Comparison of ENCODE assay signal across 8 mouse cellular contexts in genomic region chr16:32516006-32516962, GRCm38 (mm10). TPM values are rescaled to one million over a fixed set of nuclear protein-coding genes. Genes with fewer than 3 reads are reported as not detected.
DNase-seq lines count a peak whose midpoint lies in the region; ATAC-seq and TF ChIP-seq lines count a peak whose summit lies in the region.

No protein-coding gene starts in this region.

- peak overlapping the region; percentile 10; the same call in 1 of the 2 replicates for H3K27ac ChIP-seq in heart, embryonic 11.5 days (ENCODE audit: low read depth, low read length)
- peak overlapping the region; percentile 87 for H3K27ac ChIP-seq in bone marrow, adult 2 months (ENCODE audit: control insufficient read depth, insufficient read depth, low read depth, low read length, poor library complexity)
- peak overlapping the region; percentile 93 for H3K27ac ChIP-seq in forebrain, postnatal 0 days (ENCODE audit: low read depth, low read length)
- H3K27ac ChIP-seq in midbrain, embryonic 13.5 days = peak overlapping the region; percentile 99
- H3K27ac ChIP-seq in stomach, postnatal 0 days (replicated peaks) = peak overlapping the region; percentile 80

- no peaks in the 10 kb centered on the region for H3K36me3 ChIP-seq in heart, embryonic 11.5 days (ENCODE audit: control insufficient read depth, insufficient read depth, low read length)
- no peaks in the 10 kb centered on the region for H3K36me3 ChIP-seq in forebrain, postnatal 0 days (ENCODE audit: insufficient read depth)
- no peaks in the 10 kb centered on the region for H3K36me3 ChIP-seq in midbrain, embryonic 13.5 days
- H3K36me3 ChIP-seq in stomach, postnatal 0 days (ENCODE audit: control insufficient read depth, insufficient read depth, low read length) = no peaks in the 10 kb centered on the region

- H3K4me2 ChIP-seq in heart, embryonic 11.5 days = peak overlapping the region; percentile 15; the same call in 1 of the 2 replicates
- peak overlapping the region; percentile 41 for H3K4me2 ChIP-seq in forebrain, postnatal 0 days (ENCODE audit: low read depth)
- H3K4me2 ChIP-seq in midbrain, embryonic 13.5 days (replicated peaks) = peak overlapping the region; percentile 44
- peak overlapping the region; percentile 35; the same call in 1 of the 2 replicates for H3K4me2 ChIP-seq in stomach, postnatal 0 days (replicated peaks; ENCODE audit: low read depth)

- peak; percentile 88 for ATAC-seq in heart, embryonic 11.5 days (replicated peaks; ENCODE audit: insufficient number of reproducible peaks, low FRiP score, low TSS enrichment)
- ATAC-seq in forebrain, postnatal 0 days = peak; percentile 96
- peak; percentile 97 for ATAC-seq in midbrain, embryonic 13.5 days
- ATAC-seq in stomach, postnatal 0 days (ENCODE audit: low FRiP score, low TSS enrichment) = peak; percentile 45

- H3K9ac ChIP-seq in heart, embryonic 11.5 days (ENCODE audit: low read depth, low read length) = peak overlapping the region; percentile 25
- H3K9ac ChIP-seq in forebrain, postnatal 0 days = peak overlapping the region; percentile 64
- peak overlapping the region; percentile 56 for H3K9ac ChIP-seq in midbrain, embryonic 13.5 days (replicated peaks)
- H3K9ac ChIP-seq in stomach, postnatal 0 days (ENCODE audit: low read length) = peak overlapping the region; percentile 47; the same call in 1 of the 2 replicates

- H3K4me3 ChIP-seq in heart, embryonic 11.5 days (ENCODE audit: low read depth, low read length) = no peak overlapping the region
- H3K4me3 ChIP-seq in bone marrow, adult 2 months (replicated peaks; ENCODE audit: control insufficient read depth, low read depth, low read length) = no peak overlapping the region
- H3K4me3 ChIP-seq in forebrain, postnatal 0 days (ENCODE audit: low read depth, low read length) = peak overlapping the region; percentile 8; the same call in 1 of the 2 replicates
- peak overlapping the region; percentile 11 for H3K4me3 ChIP-seq in midbrain, embryonic 13.5 days (replicated peaks)
- H3K4me3 ChIP-seq in stomach, postnatal 0 days (ENCODE audit: low read depth, low read length) = no peak overlapping the region

- H3K9me3 ChIP-seq in heart, embryonic 11.5 days (replicated peaks; ENCODE audit: control insufficient read depth, low read length) = no peaks in the 10 kb centered on the region
- no peaks in the 10 kb centered on the region for H3K9me3 ChIP-seq in forebrain, postnatal 0 days (ENCODE audit: low read length)
- no peaks in the 10 kb centered on the region for H3K9me3 ChIP-seq in midbrain, embryonic 13.5 days
- no peaks in the 10 kb centered on the region for H3K9me3 ChIP-seq in stomach, postnatal 0 days (ENCODE audit: control insufficient read depth, low read length)

- H3K4me1 ChIP-seq in heart, embryonic 11.5 days (ENCODE audit: control insufficient read depth, insufficient read depth, low read length) = peaks cover 5% of the 10 kb centered on the region
- peaks cover 9% of the 10 kb centered on the region; the same call in 1 of the 2 replicates for H3K4me1 ChIP-seq in bone marrow, adult 2 months (ENCODE audit: control insufficient read depth, insufficient read depth, low read length)
- peaks cover 5% of the 10 kb centered on the region; the same call in 1 of the 2 replicates for H3K4me1 ChIP-seq in forebrain, postnatal 0 days (ENCODE audit: insufficient read depth)
- H3K4me1 ChIP-seq in midbrain, embryonic 13.5 days (replicated peaks) = peaks cover 22% of the 10 kb centered on the region
- no peaks in the 10 kb centered on the region for H3K4me1 ChIP-seq in stomach, postnatal 0 days (replicated peaks; ENCODE audit: control insufficient read depth, insufficient read depth)

- no peak for TF ChIP-seq CTCF in bone marrow, adult 2 months (IDR thresholded peaks at IDR 0.05; ENCODE audit: control insufficient read depth, insufficient read depth, low read length)
- TF ChIP-seq CTCF in forebrain, postnatal 0 days (IDR thresholded peaks at IDR 0.05; ENCODE audit: low read depth) = no peak
- TF ChIP-seq CTCF in stomach, postnatal 0 days (IDR thresholded peaks at IDR 0.05; ENCODE audit: low read depth) = no peak

- no peak for DNase-seq in heart, postnatal 4 days
- peak; percentile 87 for DNase-seq in forebrain, postnatal 0 days
- DNase-seq in layer of hippocampus, postnatal 36 days = peak; percentile 74
- peak; percentile 57 for DNase-seq in stomach, postnatal 0 days (ENCODE audit: low spot score)
- DNase-seq in kidney, postnatal 10 days = no peak

- TF ChIP-seq EP300 in stomach, postnatal 0 days (optimal IDR thresholded peaks at IDR 0.05) = no peak

- no peak for TF ChIP-seq POLR2A in bone marrow, adult 2 months (IDR thresholded peaks at IDR 0.05; ENCODE audit: borderline replicate concordance, control insufficient read depth, low read depth, low read length)

- no peaks in the 10 kb centered on the region for H3K27me3 ChIP-seq in heart, embryonic 11.5 days (ENCODE audit: control insufficient read depth, insufficient read depth, low read length)
- no peaks in the 10 kb centered on the region for H3K27me3 ChIP-seq in forebrain, postnatal 0 days (ENCODE audit: insufficient read depth, low read length)
- H3K27me3 ChIP-seq in midbrain, embryonic 13.5 days = no peaks in the 10 kb centered on the region; the same call in 1 of the 2 replicates
- H3K27me3 ChIP-seq in stomach, postnatal 0 days (ENCODE audit: control insufficient read depth, insufficient read depth, low read length) = no peaks in the 10 kb centered on the region

- WGBS in heart, embryonic 11.5 days (ENCODE audit: insufficient replicate concordance) = 28% methylated on average over 21 of the region's 21 CpGs
- WGBS in bone marrow, adult 2 months = 30% methylated on average over 21 of the region's 21 CpGs
- WGBS in forebrain, postnatal 0 days = 7% methylated on average over 21 of the region's 21 CpGs
- 3% methylated on average over 21 of the region's 21 CpGs for WGBS in midbrain, embryonic 13.5 days
- 26% methylated on average over 21 of the region's 21 CpGs for WGBS in stomach, postnatal 0 days

RNA-seq across cellular contexts. Expression of gene Zdhhc19, which starts 20.2 kb away (rescaled TPM):
- polyA plus RNA-seq in heart, embryonic 11.5 days (2014; fragmentation: Nextera tagmentation; extraction: Ambion mirVana) = 0.27 TPM in 1 of 2 replicates, not detected in the other
- under 1 TPM in 1 of 2 experiments, not detected in 1; 0.24 TPM for total RNA-seq in heart, postnatal 4 days (2021)
- polyA plus RNA-seq in bone marrow, adult 2 months (2011; ENCODE audit: insufficient read depth, insufficient read length, low replicate concordance, missing spikeins) = not detected in 2 replicates
- not detected in 2 replicates for total RNA-seq in forebrain, postnatal 0 days (2014; rRNA removed)
- polyA plus RNA-seq in forebrain, postnatal 0 days (2015; fragmentation: Nextera tagmentation; extraction: Ambion mirVana) = 0.24 TPM in 1 of 2 replicates, not detected in the other
- not detected for total RNA-seq in layer of hippocampus, postnatal 36 days (2021)
- polyA plus RNA-seq in midbrain, embryonic 13.5 days (2015; fragmentation: Nextera tagmentation; extraction: Ambion mirVana) = not detected in 2 replicates
- not detected in 2 replicates for polyA plus RNA-seq in stomach, postnatal 0 days (2015; fragmentation: Nextera tagmentation; extraction: Ambion mirVana)

RNA-seq across cellular contexts. Expression of gene Slc51a, which starts 28.6 kb away (rescaled TPM):
- 3.2 and 3.8 TPM in 2 replicates for polyA plus RNA-seq in heart, embryonic 11.5 days (2014; fragmentation: Nextera tagmentation; extraction: Ambion mirVana)
- total RNA-seq in heart, postnatal 4 days (2021) = 1 to 10 TPM; 4.2 to 5.5 TPM
- not detected in 2 replicates for polyA plus RNA-seq in bone marrow, adult 2 months (2011; ENCODE audit: insufficient read depth, insufficient read length, low replicate concordance, missing spikeins)
- not detected in 2 replicates for total RNA-seq in forebrain, postnatal 0 days (2014; rRNA removed)
- 0.13 and 0.25 TPM in 2 replicates for polyA plus RNA-seq in forebrain, postnatal 0 days (2015; fragmentation: Nextera tagmentation; extraction: Ambion mirVana)
- not detected for total RNA-seq in layer of hippocampus, postnatal 36 days (2021)
- 0.27 and 0.39 TPM in 2 replicates for polyA plus RNA-seq in midbrain, embryonic 13.5 days (2015; fragmentation: Nextera tagmentation; extraction: Ambion mirVana)
- 2.7 and 3.1 TPM in 2 replicates for polyA plus RNA-seq in stomach, postnatal 0 days (2015; fragmentation: Nextera tagmentation; extraction: Ambion mirVana)

Comparison
In these comparisons a context has a peak if more than half of its experiments do, and no peak if none do; other contexts are left out.
1. ATAC-seq: peak in every context shown above with its lines; median percentile 97 in midbrain, embryonic 13.5 days; 96 in forebrain, postnatal 0 days; 88 in heart, embryonic 11.5 days; 45 in stomach, postnatal 0 days.
2. H3K27ac ChIP-seq: peak in every context shown above with its lines; median percentile 99 in midbrain, embryonic 13.5 days; 93 in forebrain, postnatal 0 days; 87 in bone marrow, adult 2 months; 80 in stomach, postnatal 0 days; 10 in heart, embryonic 11.5 days.
3. H3K4me3 ChIP-seq: peak in forebrain, postnatal 0 days (single experiment) and midbrain, embryonic 13.5 days (single experiment); none in heart, embryonic 11.5 days (single experiment), bone marrow, adult 2 months (single experiment) and stomach, postnatal 0 days (single experiment).
4. DNase-seq: peak in forebrain, postnatal 0 days (single experiment), layer of hippocampus, postnatal 36 days (2 of 2) and stomach, postnatal 0 days (single experiment); none in heart, postnatal 4 days (single experiment) and kidney, postnatal 10 days (single experiment).
5. Peak in every context shown above with its lines, with median percentiles within 50 percentile points of each other: H3K4me2 ChIP-seq and H3K9ac ChIP-seq.